Mouse (Mus musculus) c-Kit-negative CD71-positive TER-119-positive erythroid progenitor cells, embryonic 14.5 days (primary cell): ENCODE data around the gene Tlk1.

ENCODE experiments used
- DNase-seq: peaks from one replicate; pipeline ENCODE4 v3.0.0-alpha.2; 2013; ENCODE audit warnings: low read depth, low spot score

Tlk1 gene

GRCm38 (mm10) chr2:70690195-70690594, 135.3 kb downstream of the Tlk1 start:
- DNase-seq = no peak

DNA sequence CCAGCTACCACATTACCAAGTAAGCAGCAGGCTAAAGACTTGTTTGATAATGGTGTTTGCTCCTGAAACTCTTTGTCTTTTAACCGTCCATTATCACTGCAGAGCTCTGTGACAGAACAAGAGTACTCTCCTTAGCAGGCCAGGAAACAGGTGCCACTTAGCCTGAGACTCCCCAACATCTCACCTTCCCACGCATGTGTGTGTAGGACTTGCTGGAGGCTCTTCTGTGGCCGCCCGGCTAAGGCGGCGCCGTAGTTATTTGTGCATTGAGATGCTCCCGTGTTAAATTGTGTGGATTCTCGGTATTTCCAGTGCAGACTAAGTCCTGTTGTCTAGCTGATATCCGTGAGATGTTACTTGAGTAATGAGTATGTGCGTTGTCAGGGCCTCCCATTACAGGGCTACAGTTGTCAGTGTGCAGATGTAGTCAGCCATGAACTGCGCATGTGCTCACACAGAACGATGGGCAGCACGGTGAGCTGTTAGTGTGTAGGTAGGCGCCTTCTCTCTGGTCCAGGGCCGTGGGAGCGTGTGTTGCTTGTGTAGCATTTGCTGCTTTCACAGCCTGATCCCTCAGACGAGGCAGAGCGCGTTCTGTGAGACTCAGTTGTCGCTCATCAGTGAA, 137.0 kb downstream of the Tlk1 start:
- DNase-seq = no peak

DNA sequence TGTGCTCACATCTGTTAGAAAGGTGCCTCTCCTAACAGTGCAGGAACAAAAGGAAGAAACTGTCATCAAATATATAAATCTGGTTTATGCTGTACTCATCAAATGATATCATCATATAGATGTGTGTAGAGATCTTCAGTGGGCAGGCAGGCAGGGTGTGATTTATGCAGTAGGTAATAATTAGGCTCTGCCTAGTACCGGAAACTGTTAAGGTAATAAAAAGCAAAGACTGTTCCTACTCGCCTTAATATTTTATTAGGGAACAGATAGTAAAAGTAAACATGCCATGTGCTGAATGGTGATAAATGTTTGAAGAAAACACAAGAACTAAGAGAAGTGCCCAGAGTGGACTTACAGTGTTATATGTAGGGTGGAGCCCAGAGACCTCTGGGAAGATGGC, 143.2 kb downstream of the Tlk1 start:
- no peak for DNase-seq

GRCm38 (mm10) chr2:70673445-70674126, 151.9 kb downstream of the Tlk1 start:
- DNase-seq = no peak

GRCm38 (mm10) chr2:70672476-70672875, 153.1 kb downstream of the Tlk1 start:
- no peak for DNase-seq

DNA sequence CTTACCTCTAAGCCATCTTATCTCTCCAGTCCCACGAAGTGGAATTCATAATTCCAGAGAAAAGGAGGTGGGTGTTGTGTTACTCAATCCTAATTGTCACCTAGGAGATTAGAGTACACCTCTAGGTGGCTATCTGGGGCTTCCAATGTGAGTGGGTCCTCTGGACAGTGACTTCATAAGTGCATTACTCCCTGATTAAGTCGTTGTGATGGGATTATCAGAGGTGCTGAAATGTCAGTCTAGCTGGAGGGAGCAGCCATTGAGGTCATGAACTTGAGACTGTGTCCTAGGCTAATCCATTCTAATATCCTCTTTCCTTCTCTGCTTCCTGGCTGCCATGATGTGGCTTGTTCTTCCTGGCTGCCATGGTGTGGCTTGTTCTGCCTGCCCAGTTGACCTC, 155.6 kb downstream of the Tlk1 start:
- no peak for DNase-seq

DNA sequence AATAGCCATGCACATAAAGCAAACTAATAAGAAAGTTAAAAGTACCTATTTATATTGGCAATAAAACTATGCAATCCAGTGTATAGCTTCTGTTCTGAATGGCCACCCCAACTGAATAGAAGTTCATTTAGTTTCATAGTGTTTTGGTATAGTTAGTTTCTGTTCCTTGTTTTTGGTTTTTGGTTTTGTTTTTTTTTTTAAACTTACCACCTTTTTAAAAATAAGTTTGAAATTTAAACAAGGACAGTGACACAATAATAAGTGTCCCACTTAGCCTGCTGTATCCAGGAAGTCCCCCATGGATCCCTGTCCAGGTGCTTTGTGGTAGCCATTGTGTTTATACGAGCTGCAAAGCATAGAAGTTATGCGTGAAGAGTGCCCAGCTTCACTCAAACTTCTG, 156.3 kb downstream of the Tlk1 start:
- DNase-seq = no peak

- DNase-seq = no peak
Measured at GRCm38 (mm10) chr2:70667016-70667415, 158.5 kb downstream of the Tlk1 start.

DNA sequence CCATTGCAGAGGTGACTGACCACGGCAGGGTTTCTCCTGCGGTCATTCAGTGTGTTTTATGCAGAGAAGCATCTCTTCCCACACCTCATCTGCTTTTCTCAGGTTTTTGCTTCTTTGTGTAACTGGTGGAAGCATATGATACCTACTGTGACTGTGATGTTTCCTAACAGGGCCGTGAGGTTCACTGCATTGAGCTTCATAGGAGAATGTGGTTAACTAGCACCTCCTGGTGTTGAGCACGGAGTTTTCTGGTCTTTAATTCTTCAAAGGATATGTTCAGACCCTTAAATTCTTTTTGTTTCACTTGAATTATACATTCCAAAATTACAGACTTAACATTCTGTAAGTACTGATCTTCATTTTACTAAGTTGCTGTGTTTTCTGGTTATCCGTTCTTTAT, 161.8 kb downstream of the Tlk1 start:
- DNase-seq = no peak
